In the genomic region with DNA sequence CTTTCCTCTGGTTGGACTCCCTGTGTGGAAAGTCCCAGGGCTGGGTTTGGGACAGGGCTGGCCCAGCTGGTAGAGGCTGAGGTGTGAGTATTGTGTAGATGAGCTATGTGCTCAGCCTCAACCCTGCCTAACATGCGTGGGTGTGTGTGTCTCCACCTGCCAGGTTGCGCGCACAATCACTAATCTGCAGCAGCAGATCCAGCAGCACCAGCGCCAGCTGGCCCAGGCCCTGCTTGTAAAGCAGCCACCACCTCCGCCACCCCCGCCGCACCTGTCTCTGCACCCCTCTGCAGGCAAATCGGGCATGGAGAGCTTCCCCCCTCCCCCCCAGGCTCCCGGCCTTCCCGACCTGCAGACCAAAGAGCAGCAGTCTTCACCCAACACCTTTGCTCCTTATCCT, we compare ENCODE assay signal across 14 mouse cellular contexts. TPM values are rescaled to one million over a fixed set of nuclear protein-coding genes. Genes with fewer than 3 reads are reported as not detected.
DNase-seq lines count a peak whose midpoint lies in the region; ATAC-seq lines count a peak whose summit lies in the region.
"Had no signal": no experiment of that assay in that cellular context is flagged by ENCODE, and none has a peak within 500 bp of the region (broad histone marks: within the 10 kb centered on the region; RNA-seq: fewer than 3 reads in every experiment).

No protein-coding gene starts in this region.

- peak; percentile 66 for DNase-seq in left cerebral cortex, adult 11 months (ENCODE audit: low spot score)
- no peak for DNase-seq in left cerebral cortex, postnatal 10 days (ENCODE audit: extremely low spot score in 1 of 2, low spot score in 2 of 2)
- DNase-seq in gastrocnemius, postnatal 10 days, result peak; percentile 48
- DNase-seq in layer of hippocampus, adult 9-11 months, result peak; percentile 94
- DNase-seq in urinary bladder, postnatal 4 days (ENCODE audit: low spot score in 2 of 2), result no peak
- no peak for DNase-seq in spleen, postnatal 36 days (ENCODE audit: low spot score in 2 of 2)
- DNase-seq: kidney, adult 11 months had no signal

- ATAC-seq in megakaryocyte-erythroid progenitor cell, adult 5-6 weeks (replicated peaks; ENCODE audit: low FRiP score, low TSS enrichment, poor library complexity, severe bottlenecking), result 0 out of 2 replicates have a peak, but pooled peaks have one; percentile 22
- no peak for ATAC-seq in inflammation-experienced regulatory T-cells, adult 6 months
- ATAC-seq: forebrain, embryonic 16.5 days; midbrain, embryonic 15.5 days had no signal

- intact Hi-C loops in left cerebral cortex, postnatal 10 days (cut with DNase I), result no loop called here

RNA-seq across cellular contexts. Expression of gene Tmc8, which starts 32.5 kb away (rescaled TPM):
- 1 to 10 TPM in 1 of 2 experiments, under 1 TPM in 1; 0.79 to 1.5 TPM for total RNA-seq in left cerebral cortex, postnatal 10 days (2021)
- 1 to 10 TPM; 1.2 to 1.7 TPM for total RNA-seq in gastrocnemius, postnatal 10 days (2021)
- total RNA-seq in megakaryocyte-erythroid progenitor cell, adult 5-6 weeks (2014; fragmentation: Nextera tagmentation), result 16.2 and 38.2 TPM in 2 replicates
- total RNA-seq in megakaryocyte-erythroid progenitor cell, adult 5-6 weeks (2017), result 7.3 and 11.3 TPM in 2 replicates
- 10 to 100 TPM; 32.9 to 40.0 (median 39.0) TPM for polyA plus RNA-seq in inflammation-experienced regulatory T-cells, adult 6 months (2017; shearing (Covaris generic))

RNA-seq across cellular contexts. Expression of gene Tmc6, which starts 32.6 kb away (rescaled TPM):
- total RNA-seq in left cerebral cortex, postnatal 10 days (2021), result 1 to 10 TPM; 4.7 to 4.8 TPM
- total RNA-seq in gastrocnemius, postnatal 10 days (2021), result 10 to 100 TPM; 17.2 to 20.9 TPM
- total RNA-seq in megakaryocyte-erythroid progenitor cell, adult 5-6 weeks (2014; fragmentation: Nextera tagmentation), result 101 and 172 TPM in 2 replicates
- total RNA-seq in megakaryocyte-erythroid progenitor cell, adult 5-6 weeks (2017), result 13.6 and 39.7 TPM in 2 replicates
- 100 to 1,000 TPM in 2 of 3 experiments, 10 to 100 TPM in 1; 90.7 to 159 (median 116) TPM for polyA plus RNA-seq in inflammation-experienced regulatory T-cells, adult 6 months (2017; shearing (Covaris generic))

RNA-seq across cellular contexts. Expression of gene 6030468B19Rik, which starts 48.0 kb away (rescaled TPM):
- total RNA-seq in left cerebral cortex, postnatal 10 days (2021), result not detected
- not detected for total RNA-seq in gastrocnemius, postnatal 10 days (2021)
- 5.8 and 6.8 TPM in 2 replicates for total RNA-seq in megakaryocyte-erythroid progenitor cell, adult 5-6 weeks (2014; fragmentation: Nextera tagmentation)
- total RNA-seq in megakaryocyte-erythroid progenitor cell, adult 5-6 weeks (2017), result 1.8 and 4.2 TPM in 2 replicates
- polyA plus RNA-seq in inflammation-experienced regulatory T-cells, adult 6 months (2017; shearing (Covaris generic)), result 1 to 10 TPM in 2 of 3 experiments, under 1 TPM in 1; 0.57 to 1.3 (median 1.3) TPM
- total RNA-seq: adrenal gland, adult 18-20 months had no signal
- polyA plus RNA-seq: forebrain, embryonic 16.5 days; midbrain, embryonic 15.5 days; neural tube, embryonic 14.5 days; urinary bladder, adult 2 months had no signal

Comparison
In these comparisons a context has a peak if more than half of its experiments do, and no peak if none do; other contexts are left out.
1. DNase-seq: peak in left cerebral cortex, adult 11 months (single experiment), gastrocnemius, postnatal 10 days (single experiment) and layer of hippocampus, adult 9-11 months (single experiment); none in left cerebral cortex, postnatal 10 days (0 of 2), urinary bladder, postnatal 4 days (0 of 2) and spleen, postnatal 36 days (0 of 2).